Mouse (Mus musculus): Measurements from ENCODE around the gene Aff3.

DNA sequence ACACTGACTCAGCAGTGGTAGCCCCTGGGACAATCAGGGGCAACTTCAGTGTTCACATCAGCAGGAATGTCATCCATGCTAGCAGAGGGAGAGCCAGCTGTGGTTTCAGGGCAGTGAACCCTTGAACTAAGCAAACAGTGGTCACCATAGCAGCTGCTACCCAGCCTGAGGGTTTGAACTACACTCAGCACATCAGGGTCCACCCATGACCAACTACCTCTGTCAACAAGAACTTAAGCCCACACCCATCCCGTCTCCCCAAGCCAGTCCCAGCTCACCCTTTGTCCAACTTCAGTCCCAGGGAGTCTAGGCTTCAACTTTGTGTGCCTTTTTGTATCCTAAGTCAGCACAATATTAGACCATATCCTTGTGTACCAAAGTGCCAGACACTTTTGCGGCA is 176.9 kb downstream of the Aff3 start:
- TF ChIP-seq CTCF (IDR thresholded peaks at IDR 0.05) (no peak), POLR2A (IDR thresholded peaks at IDR 0.05; ENCODE audit: insufficient read depth, low read depth, low read length) (no peak)
